Mouse (Mus musculus) E14TG2a.4 (cell line): ENCODE data around the gene Rimbp2.
A peak's percentile ranks its signal among the peaks of the same experiment; 100 is the strongest.

Experiments used
- H3K27me3 ChIP-seq: 2 replicates; pipeline ENCODE4 v1.6.1; 2014; ENCODE audit warnings: low read length, control low read depth; ENCODE audit not compliant: insufficient read depth
- H3K36me3 ChIP-seq: 2 replicates; pipeline ENCODE4 v1.6.1; 2014; ENCODE audit warnings: low read length, control low read depth; ENCODE audit not compliant: insufficient read depth
- H3K4me1 ChIP-seq: replicated peaks from 2 replicates; pipeline ENCODE4 v1.6.1; 2014; ENCODE audit warnings: low read depth, low read length, control low read depth
- H3K4me3 ChIP-seq: replicated peaks from 2 replicates; pipeline ENCODE4 v1.5.1; 2014; ENCODE audit warnings: mild to moderate bottlenecking, low read length
- H3K9me3 ChIP-seq: 2 replicates; pipeline ENCODE4 v1.6.1; 2014; ENCODE audit warnings: low read length, control low read depth
- CTCF ChIP-seq: conservative IDR thresholded peaks from 2 replicates; pipeline ENCODE4 v1.5.1; 2014; ENCODE audit warnings: low read length
- NANOG ChIP-seq: IDR thresholded peaks from 2 replicates; pipeline ENCODE4 v1.6.1; 2014; ENCODE audit warnings: borderline replicate concordance, low read length, mixed read lengths
- POU5F1 ChIP-seq: IDR thresholded peaks from 2 replicates; pipeline ENCODE4 v1.6.1; 2014; ENCODE audit warnings: low read length, borderline replicate concordance

Rimbp2 gene

DNA sequence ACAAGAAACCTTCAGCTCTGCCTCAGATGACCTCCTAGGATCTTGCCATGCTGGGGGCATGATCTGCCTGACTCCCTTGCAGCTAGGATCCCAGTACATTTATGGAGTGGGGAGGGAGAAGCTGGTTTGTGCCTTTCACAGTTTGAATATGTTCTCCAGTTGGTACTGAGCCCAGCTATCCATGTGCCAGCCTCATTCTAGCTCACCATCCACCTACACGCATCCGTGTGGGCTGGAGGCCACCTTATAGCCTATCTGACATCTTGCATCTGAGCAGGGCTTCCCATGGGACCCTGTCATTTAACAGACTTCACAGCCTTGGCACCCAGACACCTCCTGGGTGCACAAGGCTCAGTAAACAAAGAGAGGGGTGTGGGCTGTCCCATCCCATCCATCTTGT is 148.2 kb downstream of the Rimbp2 start:
- H3K27me3 ChIP-seq: peaks cover 23% of the 10 kb centered on the region
- no peak for TF ChIP-seq CTCF
- no peaks in the 10 kb centered on the region for H3K36me3 ChIP-seq
- H3K4me3 ChIP-seq: no peak overlapping the region
- peaks cover 3% of the 10 kb centered on the region; the same call in 1 of the 2 replicates for H3K9me3 ChIP-seq
- H3K4me1 ChIP-seq: peaks cover 10% of the 10 kb centered on the region

DNA sequence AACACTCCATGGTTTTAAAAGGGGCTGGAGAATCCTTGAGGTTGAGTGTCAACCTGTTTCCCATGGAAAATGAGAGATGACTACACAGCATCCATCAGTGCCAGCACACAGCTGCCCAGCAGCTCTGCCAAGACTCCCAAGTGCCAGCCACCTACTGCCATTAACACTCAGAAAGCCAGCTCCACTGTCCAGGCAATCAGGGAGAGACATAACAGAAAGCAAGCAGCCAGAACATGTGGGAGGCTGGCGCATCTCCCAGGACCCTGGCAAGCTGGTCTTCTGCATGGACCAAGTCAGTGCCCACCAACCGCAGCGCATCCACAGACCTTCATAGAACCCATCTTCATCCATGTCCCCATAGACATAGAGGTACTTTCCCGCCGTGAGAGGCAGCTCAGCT is 152.7 kb downstream of the Rimbp2 start:
- peaks cover 2% of the 10 kb centered on the region; the same call in 1 of the 2 replicates for H3K27me3 ChIP-seq
- H3K4me3 ChIP-seq: no peak overlapping the region
- TF ChIP-seq NANOG (no peak), POU5F1 (no peak), CTCF (no peak)
- no peaks in the 10 kb centered on the region for H3K36me3 ChIP-seq
- peaks cover 3% of the 10 kb centered on the region; the same call in 1 of the 2 replicates for H3K9me3 ChIP-seq
- H3K4me1 ChIP-seq: no peaks in the 10 kb centered on the region

DNA sequence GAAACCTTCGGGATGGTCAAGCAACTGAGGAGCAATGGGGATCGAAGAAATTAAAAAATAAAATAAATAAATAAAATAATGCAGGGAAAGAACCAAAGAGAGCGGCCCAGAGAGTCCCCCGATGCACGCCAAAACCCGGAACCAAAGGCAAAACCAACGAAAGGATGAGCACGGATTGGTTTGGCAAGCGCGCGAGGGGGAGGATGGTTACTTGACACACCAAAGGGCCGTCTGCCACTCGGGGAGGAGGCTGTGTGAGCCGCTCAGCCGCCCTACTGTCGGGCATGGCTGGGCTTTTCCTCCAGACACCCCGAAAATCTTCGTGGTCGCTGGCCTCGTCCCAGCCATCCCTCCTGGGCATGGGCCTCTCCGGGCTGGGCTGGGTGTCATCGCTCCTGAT is 171.7 kb downstream of the Rimbp2 start:
- TF ChIP-seq POU5F1 (no peak), NANOG (no peak), CTCF (no peak)
- Histone ChIP-seq H3K36me3 (no peaks in the 10 kb centered on the region), H3K4me3 (peak overlapping the region; percentile 72), H3K9me3 (no peaks in the 10 kb centered on the region), H3K4me1 (peaks cover 31% of the 10 kb centered on the region), H3K27me3 (peaks cover 40% of the 10 kb centered on the region)

DNA sequence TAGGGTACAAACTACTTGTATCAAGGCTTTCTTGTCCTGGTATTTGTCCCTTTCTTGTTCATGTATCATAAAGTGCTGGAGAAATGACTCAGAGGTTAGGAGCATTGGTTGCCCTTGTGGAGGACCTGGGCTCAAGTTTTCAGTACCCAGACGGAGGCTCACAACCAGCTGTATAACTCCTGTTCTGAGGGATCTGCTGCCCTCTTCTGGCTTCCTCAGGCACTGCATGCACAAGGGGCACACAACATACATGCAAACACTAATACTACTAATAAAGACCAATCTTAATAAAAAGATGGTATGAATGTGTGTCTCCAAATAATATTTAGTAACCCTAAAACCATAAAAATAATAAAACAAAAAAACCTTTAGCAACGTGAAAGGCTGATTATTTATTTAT is 176.9 kb downstream of the Rimbp2 start:
- Histone ChIP-seq H3K27me3 (peaks cover 14% of the 10 kb centered on the region), H3K36me3 (no peaks in the 10 kb centered on the region), H3K4me3 (no peak overlapping the region), H3K4me1 (0 out of 2 replicates have a peak, but pooled peaks cover 2% of the 10 kb centered on the region), H3K9me3 (peaks cover 14% of the 10 kb centered on the region)
- TF ChIP-seq CTCF (peak; percentile 75), POU5F1 (no peak), NANOG (no peak)

DNA sequence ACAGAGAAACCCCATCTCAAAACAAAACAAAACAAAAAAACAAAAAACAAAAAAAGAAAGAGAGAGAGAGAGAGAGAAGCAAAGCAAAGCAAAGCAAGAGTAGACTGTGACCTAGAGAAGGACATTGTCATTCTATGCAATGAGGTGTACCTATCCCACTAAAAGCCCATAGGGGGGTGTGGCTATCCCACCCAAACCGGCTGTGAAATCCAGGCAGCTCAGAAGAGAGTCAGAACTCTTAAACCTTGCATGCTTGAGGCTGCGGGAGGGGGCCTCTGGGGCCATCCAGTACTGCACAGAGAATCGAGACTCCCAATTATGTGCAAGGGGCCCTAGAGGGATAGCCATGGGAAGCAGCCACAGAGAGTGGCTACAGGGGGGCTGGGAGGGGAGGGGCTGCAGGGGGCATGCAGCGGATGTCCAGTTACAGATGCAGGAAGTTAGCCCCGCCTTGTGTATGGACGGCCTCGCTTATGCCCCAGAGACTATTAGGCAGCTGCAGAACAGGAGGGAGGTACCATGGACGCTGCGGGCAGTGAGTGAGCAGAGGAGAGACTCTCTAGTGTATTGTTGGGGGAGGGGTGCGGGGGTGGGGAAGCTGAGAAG is 184.2 kb downstream of the Rimbp2 start:
- Histone ChIP-seq H3K4me3 (peak overlapping the region; percentile 43), H3K27me3 (no peaks in the 10 kb centered on the region), H3K4me1 (peaks cover 20% of the 10 kb centered on the region), H3K9me3 (peaks cover 14% of the 10 kb centered on the region), H3K36me3 (no peaks in the 10 kb centered on the region)
- TF ChIP-seq NANOG (no peak), POU5F1 (no peak), CTCF (no peak)

DNA sequence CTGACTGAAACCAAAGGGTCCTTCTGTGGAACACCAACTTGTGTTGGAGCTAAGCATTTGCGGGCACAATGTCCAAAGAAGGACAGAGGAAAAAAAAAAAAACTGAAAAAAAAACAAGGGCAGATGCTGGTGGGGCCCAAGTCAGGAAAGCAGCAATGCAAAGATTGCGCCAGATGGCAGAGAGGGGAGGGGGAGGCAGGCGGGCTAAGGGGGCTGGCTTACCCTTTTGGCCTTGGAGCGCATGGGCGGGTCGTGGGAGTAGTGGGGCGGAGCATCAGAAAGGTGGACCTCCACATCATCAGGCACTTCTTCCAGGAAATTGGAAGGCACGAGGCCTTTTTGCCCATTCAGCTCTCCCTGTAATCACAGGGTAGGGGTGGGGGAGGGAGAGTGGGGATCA is 192.2 kb downstream of the Rimbp2 start:
- no peaks in the 10 kb centered on the region for H3K36me3 ChIP-seq
- 0 out of 2 replicates have a peak overlapping the region, but pooled peaks have one; percentile 23 for H3K4me3 ChIP-seq
- H3K9me3 ChIP-seq: no peaks in the 10 kb centered on the region
- TF ChIP-seq CTCF: no peak
- TF ChIP-seq NANOG: no peak
- no peak for TF ChIP-seq POU5F1
- peaks cover 34% of the 10 kb centered on the region for H3K4me1 ChIP-seq
- peaks cover 5% of the 10 kb centered on the region for H3K27me3 ChIP-seq

DNA sequence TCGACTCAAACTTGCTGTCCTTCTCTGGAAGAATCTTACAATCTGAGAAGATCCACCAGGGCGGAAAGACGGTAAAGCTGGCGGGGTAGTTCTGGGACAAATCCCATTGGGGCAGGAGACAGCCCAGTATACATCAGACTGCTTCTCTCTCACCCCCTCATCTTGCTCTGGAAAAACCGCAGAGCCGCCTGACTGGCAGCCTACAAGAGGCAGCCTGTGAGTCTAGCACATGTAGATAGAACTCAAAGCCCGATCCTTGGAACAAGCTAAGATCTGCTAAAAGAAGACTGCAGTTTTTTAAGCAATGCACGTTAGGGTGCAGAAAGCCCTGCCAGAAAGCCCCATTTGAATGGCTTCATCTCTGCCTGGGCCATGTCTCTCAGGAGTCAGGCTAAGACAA is 207.0 kb downstream of the Rimbp2 start:
- Histone ChIP-seq H3K27me3 (peaks cover 40% of the 10 kb centered on the region), H3K9me3 (no peaks in the 10 kb centered on the region), H3K36me3 (no peaks in the 10 kb centered on the region), H3K4me3 (peak overlapping the region; percentile 57; the same call in 1 of the 2 replicates), H3K4me1 (peaks cover 11% of the 10 kb centered on the region)
- TF ChIP-seq POU5F1: no peak
- TF ChIP-seq NANOG: no peak
- no peak for TF ChIP-seq CTCF

DNA sequence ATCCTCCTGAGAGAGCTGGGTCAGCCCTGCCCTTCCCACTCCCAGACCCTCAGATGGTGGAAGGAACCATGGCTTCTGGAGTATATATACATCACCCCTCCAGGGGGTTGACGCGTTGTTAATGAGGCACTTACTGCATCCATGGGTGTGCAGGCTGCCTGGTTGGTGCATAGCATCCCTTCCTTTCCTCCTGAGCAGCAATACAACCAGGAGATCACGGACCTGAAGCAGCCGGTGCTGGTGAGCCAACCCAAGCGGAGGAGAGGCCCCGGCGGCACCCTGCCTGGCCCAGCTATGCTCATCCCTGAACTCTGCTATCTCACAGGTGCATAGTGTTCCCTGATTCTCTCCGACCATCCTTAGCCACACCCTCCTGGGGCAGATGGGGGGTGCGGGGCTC is 208.1 kb downstream of the Rimbp2 start:
- Histone ChIP-seq H3K4me1 (peaks cover 11% of the 10 kb centered on the region), H3K4me3 (peak overlapping the region; percentile 57), H3K36me3 (no peaks in the 10 kb centered on the region), H3K27me3 (peaks cover 35% of the 10 kb centered on the region), H3K9me3 (no peaks in the 10 kb centered on the region)
- TF ChIP-seq NANOG (no peak), POU5F1 (no peak), CTCF (no peak)

DNA sequence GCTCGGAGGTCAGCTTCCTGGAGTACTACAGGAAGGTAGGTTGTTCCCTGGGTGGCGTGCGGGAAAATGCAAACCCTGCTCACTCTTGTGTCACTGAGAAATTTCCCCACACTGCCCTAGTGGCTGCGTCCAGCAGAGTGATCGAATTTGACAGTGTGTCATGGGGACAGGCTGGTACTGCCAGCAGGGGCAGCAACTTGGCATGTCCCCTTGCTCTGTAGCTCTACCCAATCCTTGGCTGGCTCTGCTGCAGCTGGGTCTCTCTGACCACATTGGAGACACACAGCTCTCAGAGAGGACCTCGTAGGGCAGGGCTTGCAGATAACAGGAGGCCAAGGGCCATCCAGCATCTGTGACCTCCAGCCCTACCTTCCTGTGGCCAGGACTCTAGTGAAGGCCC is 208.9 kb downstream of the Rimbp2 start:
- no peak for TF ChIP-seq POU5F1
- no peak for TF ChIP-seq NANOG
- no peak for TF ChIP-seq CTCF
- Histone ChIP-seq H3K4me1 (peaks cover 19% of the 10 kb centered on the region), H3K4me3 (no peak overlapping the region), H3K27me3 (peaks cover 35% of the 10 kb centered on the region), H3K36me3 (no peaks in the 10 kb centered on the region), H3K9me3 (no peaks in the 10 kb centered on the region)
